Mouse (Mus musculus): ENCODE results near the gene Trim66. TPM values are rescaled to one million over a fixed set of nuclear protein-coding genes. Genes with fewer than 3 reads are reported as not detected.

The Trim66 gene
- polyA plus RNA-seq, 2 experiments = 0.04 to 0.11 TPM

DNA sequence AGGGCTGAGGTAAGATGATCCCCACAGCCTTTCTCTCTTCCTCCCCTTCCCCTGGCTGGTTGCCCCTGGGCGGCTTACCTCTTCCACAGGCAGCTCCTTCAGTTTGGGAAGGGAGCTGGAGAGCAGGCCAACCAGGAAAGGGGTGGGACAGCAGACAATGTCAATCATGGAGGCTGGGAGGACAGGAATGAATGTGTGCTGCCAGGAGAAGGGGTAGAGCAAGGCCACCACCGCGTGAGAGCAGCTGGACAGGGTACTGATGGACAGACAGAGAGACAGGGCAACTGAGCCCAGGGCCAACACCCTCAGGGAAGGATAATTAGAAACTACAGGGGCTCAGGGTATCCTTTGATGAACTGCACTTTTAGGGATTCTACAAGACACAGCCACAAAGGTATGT, 19.6 kb upstream of the Trim66 start:
- H3K4me1 ChIP-seq (ENCODE audit: control insufficient read depth, insufficient read depth, low read length) = no peaks in the 10 kb centered on the region
- no peak overlapping the region for H3K4me2 ChIP-seq (replicated peaks; ENCODE audit: low read depth, low read length, severe bottlenecking)
- no peaks in the 10 kb centered on the region for H3K9me3 ChIP-seq (ENCODE audit: control insufficient read depth, low read length)
- peaks cover 82% of the 10 kb centered on the region for H3K36me3 ChIP-seq (ENCODE audit: control insufficient read depth, insufficient read depth, low read length)
- H3K4me3 ChIP-seq (replicated peaks; ENCODE audit: low read length) = no peak overlapping the region
- no peak overlapping the region for H3K9ac ChIP-seq (ENCODE audit: low read depth, low read length, severe bottlenecking)
- 63% methylated on average over 3 of the region's 3 CpGs for WGBS
- no peak overlapping the region for H3K27ac ChIP-seq (replicated peaks; ENCODE audit: low read depth, low read length)
- ATAC-seq (ENCODE audit: low FRiP score, low read depth) = no peak
- no peak for TF ChIP-seq POLR2A (IDR thresholded peaks at IDR 0.05; ENCODE audit: borderline replicate concordance, extremely low read depth, insufficient read depth, insufficient read length)
- no peaks in the 10 kb centered on the region for H3K27me3 ChIP-seq (ENCODE audit: control insufficient read depth, insufficient read depth, low read length)
- DNase-seq (ENCODE audit: low spot score) = no peak

DNA sequence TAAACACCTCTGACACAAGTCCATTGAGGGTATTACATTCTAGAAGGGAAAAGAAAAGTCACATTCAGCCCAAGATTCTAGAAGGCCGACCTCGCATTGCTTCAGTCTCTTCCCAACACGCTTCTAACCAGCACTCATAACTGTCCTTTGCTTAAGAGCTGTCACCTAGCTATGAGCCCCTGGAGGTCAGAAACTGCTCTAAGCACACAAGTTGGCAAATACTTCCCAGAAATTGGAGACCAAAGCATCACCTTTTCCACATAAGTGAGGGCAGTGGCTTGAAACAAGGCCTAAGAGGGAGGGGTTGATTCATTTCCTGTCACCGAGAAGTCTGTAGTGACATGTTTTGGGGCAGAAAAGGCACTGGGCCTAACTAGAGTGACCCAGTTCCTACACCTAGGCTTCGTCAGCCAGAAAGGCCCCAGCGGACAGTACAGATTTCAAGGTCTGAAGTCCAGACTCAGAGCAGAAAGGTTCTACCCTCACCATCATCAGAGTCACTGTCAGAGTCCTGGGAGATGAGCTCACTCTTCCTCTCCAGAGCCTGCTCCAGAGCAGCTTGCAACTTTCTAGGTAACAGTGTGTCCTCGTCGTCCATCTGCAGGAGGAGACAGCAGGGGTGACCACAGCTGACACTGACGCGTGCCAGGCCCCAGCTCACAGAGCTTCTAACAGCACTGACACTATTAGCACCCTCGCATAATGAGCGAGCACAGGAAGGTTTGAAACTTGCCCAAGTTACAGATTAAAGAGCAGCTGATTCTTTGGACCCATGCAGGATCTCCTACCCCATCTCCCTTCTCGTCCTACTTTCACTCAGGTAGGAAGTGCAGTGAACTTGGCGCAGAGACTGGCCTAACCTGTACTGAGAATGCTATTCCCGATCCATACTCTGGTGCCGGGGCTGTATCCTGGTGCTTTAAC, 18.1 kb upstream of the Trim66 start:
- DNase-seq (ENCODE audit: low spot score) = no peak
- H3K27ac ChIP-seq (replicated peaks; ENCODE audit: low read depth, low read length) = no peak overlapping the region
- H3K4me3 ChIP-seq (replicated peaks; ENCODE audit: low read length) = no peak overlapping the region
- H3K36me3 ChIP-seq (ENCODE audit: control insufficient read depth, insufficient read depth, low read length) = peaks cover 82% of the 10 kb centered on the region
- ATAC-seq (ENCODE audit: low FRiP score, low read depth) = no peak
- no peak overlapping the region for H3K9ac ChIP-seq (ENCODE audit: low read depth, low read length, severe bottlenecking)
- H3K27me3 ChIP-seq (ENCODE audit: control insufficient read depth, insufficient read depth, low read length) = no peaks in the 10 kb centered on the region
- no peaks in the 10 kb centered on the region for H3K9me3 ChIP-seq (ENCODE audit: control insufficient read depth, low read length)
- no peak overlapping the region for H3K4me2 ChIP-seq (replicated peaks; ENCODE audit: low read depth, low read length, severe bottlenecking)
- TF ChIP-seq POLR2A (IDR thresholded peaks at IDR 0.05; ENCODE audit: borderline replicate concordance, extremely low read depth, insufficient read depth, insufficient read length) = no peak
- 62% methylated on average over 16 of the region's 16 CpGs for WGBS
- peaks cover 4% of the 10 kb centered on the region for H3K4me1 ChIP-seq (ENCODE audit: control insufficient read depth, insufficient read depth, low read length)

DNA sequence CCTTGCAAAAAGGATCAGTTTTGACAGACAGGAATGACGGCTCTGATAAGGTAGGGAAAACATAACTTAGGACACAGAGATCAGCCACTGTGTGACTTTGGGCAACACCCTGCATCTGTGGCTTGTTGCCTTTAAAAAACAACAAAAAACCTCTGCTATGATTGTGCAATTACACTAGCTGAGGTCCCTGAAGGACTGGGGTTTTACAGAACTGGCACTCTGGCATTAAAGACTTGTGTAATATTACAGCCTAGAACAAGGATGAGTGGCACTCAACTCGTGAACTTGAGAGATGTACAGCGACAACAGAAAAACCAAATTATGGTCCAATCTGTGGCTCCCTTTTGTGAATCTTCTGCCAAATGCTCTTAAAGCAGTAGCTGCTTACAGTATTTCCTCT, 16.8 kb upstream of the Trim66 start:
- no peak for ATAC-seq (ENCODE audit: low FRiP score, low read depth)
- no peak overlapping the region for H3K4me2 ChIP-seq (replicated peaks; ENCODE audit: low read depth, low read length, severe bottlenecking)
- no peak for TF ChIP-seq POLR2A (IDR thresholded peaks at IDR 0.05; ENCODE audit: borderline replicate concordance, extremely low read depth, insufficient read depth, insufficient read length)
- H3K9ac ChIP-seq (ENCODE audit: low read depth, low read length, severe bottlenecking) = no peak overlapping the region
- 90% methylated on average over 3 of the region's 3 CpGs for WGBS
- H3K27ac ChIP-seq (replicated peaks; ENCODE audit: low read depth, low read length) = peak overlapping the region; percentile 26; the same call in 1 of the 2 replicates
- no peak for DNase-seq (ENCODE audit: low spot score)
- H3K4me1 ChIP-seq (ENCODE audit: control insufficient read depth, insufficient read depth, low read length) = peaks cover 13% of the 10 kb centered on the region
- H3K4me3 ChIP-seq (replicated peaks; ENCODE audit: low read length) = no peak overlapping the region
- peaks cover 79% of the 10 kb centered on the region for H3K36me3 ChIP-seq (ENCODE audit: control insufficient read depth, insufficient read depth, low read length)
- no peaks in the 10 kb centered on the region for H3K9me3 ChIP-seq (ENCODE audit: control insufficient read depth, low read length)
- no peaks in the 10 kb centered on the region for H3K27me3 ChIP-seq (ENCODE audit: control insufficient read depth, insufficient read depth, low read length)

DNA sequence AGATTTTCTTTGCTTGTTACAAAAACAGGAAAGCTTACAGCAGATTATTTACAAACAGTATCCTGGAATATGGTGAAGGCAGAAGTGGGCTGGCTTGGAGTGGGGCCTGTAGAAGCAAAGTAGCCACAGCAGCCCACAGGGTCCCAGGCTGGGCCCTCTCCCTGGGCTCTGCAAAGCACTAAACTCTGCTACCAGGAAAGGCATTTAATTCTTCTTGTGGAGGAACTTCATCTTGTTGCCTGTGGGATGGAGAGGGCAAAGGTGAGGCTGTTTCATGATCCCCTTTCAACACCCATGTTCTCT, 16.5 kb upstream of the Trim66 start:
- Histone ChIP-seq H3K9me3 (ENCODE audit: control insufficient read depth, low read length) (no peaks in the 10 kb centered on the region), H3K4me2 (replicated peaks; ENCODE audit: low read depth, low read length, severe bottlenecking) (no peak overlapping the region), H3K4me1 (ENCODE audit: control insufficient read depth, insufficient read depth, low read length) (peaks cover 13% of the 10 kb centered on the region), H3K27ac (replicated peaks; ENCODE audit: low read depth, low read length) (no peak overlapping the region), H3K36me3 (ENCODE audit: control insufficient read depth, insufficient read depth, low read length) (peaks cover 78% of the 10 kb centered on the region), H3K4me3 (replicated peaks; ENCODE audit: low read length) (no peak overlapping the region), H3K9ac (ENCODE audit: low read depth, low read length, severe bottlenecking) (no peak overlapping the region), H3K27me3 (ENCODE audit: control insufficient read depth, insufficient read depth, low read length) (no peaks in the 10 kb centered on the region)
- no peak for TF ChIP-seq POLR2A (IDR thresholded peaks at IDR 0.05; ENCODE audit: borderline replicate concordance, extremely low read depth, insufficient read depth, insufficient read length)
- DNase-seq (ENCODE audit: low spot score) (no peak), ATAC-seq (ENCODE audit: low FRiP score, low read depth) (no peak)

DNA sequence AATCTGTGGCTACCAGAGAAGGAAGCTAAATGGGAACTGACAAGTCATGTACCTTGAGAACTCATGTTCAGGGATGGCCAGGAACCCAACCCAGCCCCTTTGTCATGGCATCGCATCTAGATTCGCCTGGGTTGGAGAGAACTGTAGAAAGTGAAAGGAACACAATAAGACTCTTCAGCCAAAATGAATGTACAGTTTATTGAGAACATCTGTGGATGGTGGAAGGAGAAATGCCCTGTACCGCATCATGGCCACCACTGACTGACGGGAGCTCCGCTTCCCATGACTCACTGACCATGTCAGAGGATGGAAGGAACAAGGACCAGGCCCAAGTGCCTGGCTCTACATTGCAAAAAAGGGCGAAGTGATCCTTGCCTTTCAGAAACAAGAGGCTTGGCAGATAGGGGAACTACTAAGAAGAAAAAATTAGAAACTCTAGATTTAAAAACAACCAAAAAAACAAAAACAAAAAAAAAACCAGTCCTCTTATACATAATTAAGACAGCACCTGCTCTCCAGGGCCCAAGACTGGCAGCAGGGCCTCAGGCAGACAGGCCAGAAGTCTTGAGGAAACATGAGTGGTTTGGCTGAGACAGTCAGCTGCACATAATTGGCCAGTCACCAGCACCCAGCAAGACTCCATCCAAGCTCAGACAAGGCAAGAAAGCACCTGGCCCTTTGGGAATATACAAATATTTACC, 16.0 kb upstream of the Trim66 start:
- no peak for ATAC-seq (ENCODE audit: low FRiP score, low read depth)
- Histone ChIP-seq H3K27ac (replicated peaks; ENCODE audit: low read depth, low read length) (no peak overlapping the region), H3K4me1 (ENCODE audit: control insufficient read depth, insufficient read depth, low read length) (peaks cover 13% of the 10 kb centered on the region), H3K9me3 (ENCODE audit: control insufficient read depth, low read length) (no peaks in the 10 kb centered on the region), H3K9ac (ENCODE audit: low read depth, low read length, severe bottlenecking) (no peak overlapping the region), H3K36me3 (ENCODE audit: control insufficient read depth, insufficient read depth, low read length) (peaks cover 78% of the 10 kb centered on the region), H3K4me2 (replicated peaks; ENCODE audit: low read depth, low read length, severe bottlenecking) (no peak overlapping the region), H3K27me3 (ENCODE audit: control insufficient read depth, insufficient read depth, low read length) (no peaks in the 10 kb centered on the region), H3K4me3 (replicated peaks; ENCODE audit: low read length) (no peak overlapping the region)
- no peak for TF ChIP-seq POLR2A (IDR thresholded peaks at IDR 0.05; ENCODE audit: borderline replicate concordance, extremely low read depth, insufficient read depth, insufficient read length)
- 49% methylated on average over 6 of the region's 6 CpGs for WGBS
- DNase-seq (ENCODE audit: low spot score) = peak; percentile 21

Measured in limb, embryonic 14.5 days (tissue).